Mouse (Mus musculus) kidney, embryonic 16.5 days (tissue): ENCODE measurements around the gene Emc8. TPM values are rescaled to one million over a fixed set of nuclear protein-coding genes. Genes with fewer than 3 reads are reported as not detected.

Experiments
- ATAC-seq: fragments of 200-750 bp; cut with Nextera tagmentation; 2 replicates; pipeline ENCODE4 v1.8.0; 2017; ENCODE audit warnings: moderate TSS enrichment; ENCODE audit not compliant: low FRiP score, low TSS enrichment
- H3K27ac ChIP-seq: fragments of 300-500 bp; sonication (generic); 2 replicates; pipeline ENCODE4 v1.5.1; 2014; ENCODE audit warnings: low read length
- H3K27me3 ChIP-seq: fragments of 300-500 bp; sonication (generic); 2 replicates; pipeline ENCODE4 v1.6.1; 2014; ENCODE audit warnings: low read length, control low read depth, mixed read lengths; ENCODE audit not compliant: insufficient read depth
- H3K36me3 ChIP-seq: fragments of 300-500 bp; sonication (generic); 2 replicates; pipeline ENCODE4 v1.6.1; 2014; ENCODE audit warnings: low read length, control low read depth, mixed read lengths; ENCODE audit not compliant: insufficient read depth
- H3K4me1 ChIP-seq: fragments of 300-500 bp; sonication (generic); 2 replicates; pipeline ENCODE4 v1.6.1; 2014; ENCODE audit warnings: low read length, control low read depth, mixed read lengths; ENCODE audit not compliant: insufficient read depth
- H3K4me2 ChIP-seq: fragments of 300-500 bp; sonication (generic); replicated peaks from 2 replicates; pipeline ENCODE4 v1.6.1; 2014; ENCODE audit warnings: low read depth, low read length
- H3K4me3 ChIP-seq: fragments of 300-500 bp; sonication (generic); 2 replicates; pipeline ENCODE4 v1.5.1; 2014; ENCODE audit warnings: mild to moderate bottlenecking, low read length
- H3K9ac ChIP-seq: fragments of 300-500 bp; sonication (generic); replicated peaks from 2 replicates; pipeline ENCODE4 v1.6.1; 2014; ENCODE audit warnings: low read length
- H3K9me3 ChIP-seq: fragments of 300-500 bp; sonication (generic); 2 replicates; pipeline ENCODE4 v1.6.1; 2016; ENCODE audit warnings: low read length, control low read depth
- WGBS: fragments of 180-500 bp; shearing (Covaris S2); extraction: QIAGEN DNeasy Blood & Tissue Kit; methylation state at CpG from one replicate; pipeline ENCODE4 v1.1.7; 2014; 5-methylcytosine and 5-hydroxymethylcytosine counted together
- polyA plus RNA-seq: library from polyadenylated mRNA; unstranded; fragments of >200 nt; fragmentation: Nextera tagmentation; extraction: Ambion mirVana; gene quantifications from 2 replicates; pipeline ENCODE4 v1.2.1, GENCODE M21; 2015

The Emc8 gene
- polyA plus RNA-seq, 1 experiment from 2014 or later = 262 TPM

GRCm38 (mm10) chr8:120678447-120678846 lies 10.1 kb upstream of the Emc8 start:
- peak; percentile 56 for ATAC-seq
- no peaks in the 10 kb centered on the region for H3K9me3 ChIP-seq
- 11% methylated on average over 10 of the region's 10 CpGs for WGBS
- no peaks in the 10 kb centered on the region for H3K4me1 ChIP-seq
- no peaks in the 10 kb centered on the region for H3K27me3 ChIP-seq
- peaks cover 9% of the 10 kb centered on the region for H3K36me3 ChIP-seq
- H3K4me3 ChIP-seq = no peak overlapping the region
- H3K4me2 ChIP-seq = no peak overlapping the region
- H3K27ac ChIP-seq = no peak overlapping the region
- H3K9ac ChIP-seq = no peak overlapping the region

DNA sequence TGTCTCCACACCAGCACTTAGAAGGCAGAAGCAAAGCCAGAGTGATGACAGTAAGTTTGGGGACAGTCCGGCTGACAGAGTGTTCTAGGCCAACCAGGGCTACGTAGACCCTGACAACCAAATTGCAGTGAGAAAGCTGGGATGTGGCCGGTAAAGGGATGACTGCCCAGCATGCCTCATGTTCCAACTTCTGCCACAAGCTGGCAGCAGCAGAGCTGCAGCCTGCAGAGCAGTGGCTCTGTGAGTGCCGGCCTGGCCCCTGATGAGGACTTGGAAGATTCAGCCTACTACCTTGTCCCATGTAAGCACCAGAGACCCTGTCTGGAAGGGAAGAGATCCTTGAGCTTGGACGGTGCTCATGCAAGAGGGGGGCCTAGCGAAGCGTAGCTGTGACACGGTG lies 7.3 kb upstream of the Emc8 start:
- 63% methylated on average over 8 of the region's 8 CpGs for WGBS
- Histone ChIP-seq H3K9ac (no peak overlapping the region), H3K27me3 (no peaks in the 10 kb centered on the region), H3K27ac (no peak overlapping the region), H3K9me3 (no peaks in the 10 kb centered on the region), H3K4me3 (no peak overlapping the region), H3K4me1 (no peaks in the 10 kb centered on the region), H3K36me3 (peaks cover 35% of the 10 kb centered on the region), H3K4me2 (no peak overlapping the region)
- no peak for ATAC-seq

- no peak overlapping the region for H3K4me3 ChIP-seq
- no peak overlapping the region for H3K27ac ChIP-seq
- no peaks in the 10 kb centered on the region for H3K9me3 ChIP-seq
- ATAC-seq = no peak
- 91% methylated on average over 7 of the region's 7 CpGs for WGBS
- H3K27me3 ChIP-seq = no peaks in the 10 kb centered on the region
- H3K36me3 ChIP-seq = peaks cover 44% of the 10 kb centered on the region
- no peak overlapping the region for H3K9ac ChIP-seq
- no peak overlapping the region for H3K4me2 ChIP-seq
- peaks cover 12% of the 10 kb centered on the region for H3K4me1 ChIP-seq
Measured at GRCm38 (mm10) chr8:120673298-120673697, 4.9 kb upstream of the Emc8 start.

- H3K9ac ChIP-seq = no peak overlapping the region
- H3K27ac ChIP-seq = no peak overlapping the region
- no peak overlapping the region for H3K4me2 ChIP-seq
- 91% methylated on average over 16 of the region's 16 CpGs for WGBS
- H3K4me3 ChIP-seq = no peak overlapping the region
- no peaks in the 10 kb centered on the region for H3K27me3 ChIP-seq
- no peak for ATAC-seq
- H3K4me1 ChIP-seq = peaks cover 12% of the 10 kb centered on the region
- H3K9me3 ChIP-seq = no peaks in the 10 kb centered on the region
- H3K36me3 ChIP-seq = peaks cover 44% of the 10 kb centered on the region
Measured at GRCm38 (mm10) chr8:120672626-120673229, 4.4 kb upstream of the Emc8 start.

DNA sequence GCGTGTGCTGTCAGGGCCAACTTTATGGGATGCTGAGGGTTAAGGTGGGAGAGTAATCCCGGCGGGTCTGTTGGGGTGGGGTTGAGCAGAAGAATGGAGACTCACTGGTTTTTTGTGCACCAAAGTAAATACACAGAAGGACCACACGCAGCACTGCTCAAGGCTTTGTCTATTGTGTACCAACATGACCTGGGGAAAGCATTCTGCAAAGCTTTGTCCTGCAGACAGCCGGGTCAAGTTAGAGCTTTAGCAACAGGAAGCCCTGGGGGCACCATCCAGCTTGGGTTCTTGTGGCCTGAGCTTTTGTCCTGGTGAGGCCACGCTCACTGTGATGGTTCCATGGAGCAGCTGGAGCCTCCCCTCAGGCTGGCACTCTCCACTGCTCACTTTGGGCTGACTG lies 3.4 kb upstream of the Emc8 start:
- Histone ChIP-seq H3K27me3 (no peaks in the 10 kb centered on the region), H3K4me3 (no peak overlapping the region), H3K36me3 (peaks cover 44% of the 10 kb centered on the region), H3K9ac (no peak overlapping the region), H3K4me1 (peaks cover 17% of the 10 kb centered on the region), H3K4me2 (no peak overlapping the region), H3K27ac (no peak overlapping the region), H3K9me3 (no peaks in the 10 kb centered on the region)
- no peak for ATAC-seq
- WGBS = 78% methylated on average over 6 of the region's 6 CpGs

DNA sequence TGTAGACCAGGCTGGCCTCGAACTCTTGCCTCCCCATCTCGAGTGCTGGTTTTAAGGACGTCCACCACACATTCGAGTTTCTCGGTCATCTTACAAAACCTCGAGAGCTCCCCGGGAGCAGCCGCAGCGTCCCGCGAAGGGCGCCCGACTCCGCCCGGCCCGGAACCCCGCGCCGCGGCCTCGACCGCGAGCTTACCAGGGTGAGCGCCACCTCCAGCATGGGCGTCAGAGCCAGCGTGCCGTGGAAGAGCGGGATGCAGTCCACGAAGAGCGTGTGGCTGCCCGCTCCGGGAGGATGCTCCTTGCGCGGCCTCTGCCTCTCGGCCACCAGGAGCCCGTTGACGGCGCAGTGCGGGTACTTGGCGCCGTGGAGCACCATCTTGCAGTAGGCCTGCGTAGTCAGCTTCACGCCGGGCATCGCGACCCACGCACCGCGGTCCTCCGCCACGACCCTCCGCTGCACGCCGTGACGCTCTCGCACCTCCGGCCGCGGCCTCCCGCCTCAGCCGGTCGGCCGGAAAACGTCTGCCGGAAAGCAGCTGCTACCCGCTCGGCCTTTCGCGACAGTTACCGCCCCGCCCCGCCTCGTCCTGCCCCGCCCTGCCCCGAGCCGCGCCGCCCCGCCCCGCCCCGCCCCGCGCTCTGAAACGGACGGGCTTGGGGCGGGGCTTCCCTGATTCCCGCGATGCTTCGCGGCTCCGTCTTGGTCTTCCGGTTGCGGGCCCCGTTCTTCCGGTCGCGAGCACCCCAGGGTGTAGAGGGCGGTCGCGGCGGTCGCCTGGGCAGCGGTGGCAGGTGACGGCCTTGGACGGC lies 606 bp downstream of the Emc8 start, which contains the start of the genes Gm27021 and Cox4i1:
Gm27021 (minus strand) TSS at position 519 of the 813 bp plus-strand sequence.
Cox4i1 (plus strand) TSS at position 662 of the 813 bp plus-strand sequence.
- Histone ChIP-seq H3K4me1 (peaks cover 35% of the 10 kb centered on the region), H3K9ac (peak within 1 kb of the TSS; percentile 95), H3K27ac (peak within 1 kb of the TSS; percentile 90), H3K4me3 (peak within 1 kb of the TSS; percentile 95), H3K9me3 (no peaks in the 10 kb centered on the region), H3K27me3 (no peaks in the 10 kb centered on the region), H3K4me2 (peak within 1 kb of the TSS; percentile 77), H3K36me3 (peaks cover 28% of the 10 kb centered on the region)
- peak; percentile 92 for ATAC-seq
- under 1% methylated on average over 97 of the region's 105 CpGs for WGBS

GRCm38 (mm10) chr8:120666807-120667470 lies 1.4 kb downstream of the Emc8 start:
- peaks cover 21% of the 10 kb centered on the region for H3K36me3 ChIP-seq
- H3K9ac ChIP-seq = peak overlapping the region; percentile 95
- H3K9me3 ChIP-seq = no peaks in the 10 kb centered on the region
- H3K4me3 ChIP-seq = peak overlapping the region; percentile 95
- H3K4me1 ChIP-seq = peaks cover 35% of the 10 kb centered on the region
- no peak for ATAC-seq
- H3K27ac ChIP-seq = peak overlapping the region; percentile 90
- no peaks in the 10 kb centered on the region for H3K27me3 ChIP-seq
- 3% methylated on average over 17 of the region's 17 CpGs for WGBS
- peak overlapping the region; percentile 77 for H3K4me2 ChIP-seq

DNA sequence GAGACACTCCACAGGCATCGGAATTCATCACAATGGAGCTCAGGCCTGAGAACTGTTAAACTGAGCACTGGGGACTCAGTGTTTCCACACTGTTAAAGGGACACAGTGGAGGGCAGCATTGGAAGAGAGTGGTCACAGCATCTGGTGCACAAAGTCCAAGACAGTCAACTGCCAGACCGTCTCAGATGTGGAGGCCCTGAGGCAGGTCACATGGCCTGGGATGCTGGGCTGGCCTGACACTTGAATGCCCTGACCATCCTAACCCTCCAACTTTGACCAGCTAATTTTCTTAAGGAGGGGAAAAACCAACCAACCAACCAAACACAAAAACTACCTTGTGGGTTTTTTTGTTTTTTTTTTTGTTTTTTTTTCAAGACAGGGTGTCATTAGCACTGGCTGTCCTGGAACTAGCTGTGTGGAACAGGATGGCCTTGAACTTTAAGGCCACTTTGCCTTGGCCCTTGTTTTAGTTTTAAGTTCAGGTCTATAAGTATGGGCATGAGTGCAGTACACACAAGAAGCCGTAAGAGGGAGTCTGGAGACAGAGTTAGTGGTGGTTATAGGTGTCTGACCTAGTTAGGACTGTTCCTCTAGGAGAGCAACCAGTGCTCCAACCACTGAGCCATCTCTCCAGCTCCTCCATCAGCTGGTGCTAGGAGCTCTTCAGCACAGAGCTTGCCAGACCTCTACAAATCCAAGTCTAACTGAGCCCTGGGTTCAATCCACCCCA lies 2.5 kb downstream of the Emc8 start:
- WGBS = 71% methylated on average over 3 of the region's 3 CpGs
- Histone ChIP-seq H3K27ac (no peak overlapping the region), H3K27me3 (no peaks in the 10 kb centered on the region), H3K4me2 (peak overlapping the region; percentile 77; the same call in 1 of the 2 replicates), H3K9me3 (no peaks in the 10 kb centered on the region), H3K36me3 (peaks cover 11% of the 10 kb centered on the region), H3K4me3 (peak overlapping the region; percentile 95; the same call in 1 of the 2 replicates), H3K4me1 (peaks cover 35% of the 10 kb centered on the region), H3K9ac (peak overlapping the region; percentile 95; the same call in 1 of the 2 replicates)
- no peak for ATAC-seq

DNA sequence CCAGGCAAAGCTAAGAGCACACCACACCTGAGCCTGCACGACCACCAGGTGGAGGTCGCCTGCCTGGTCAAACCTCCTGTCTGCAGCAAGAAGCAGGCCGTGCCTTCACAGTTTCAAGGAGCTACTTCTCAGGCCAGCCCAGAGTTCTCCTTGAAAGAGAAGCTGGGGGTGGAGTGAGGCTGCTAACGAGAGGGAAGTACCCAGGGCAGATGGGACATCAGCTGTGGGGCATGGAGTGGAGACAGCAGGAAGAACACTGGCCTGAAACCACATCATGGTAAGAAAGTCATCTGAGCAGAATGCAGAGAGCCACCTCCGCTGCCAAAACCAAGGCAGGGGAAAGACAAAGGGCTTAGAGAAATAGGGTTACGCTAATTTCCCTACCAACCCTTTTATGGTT lies 3.8 kb downstream of the Emc8 start:
- no peak overlapping the region for H3K4me3 ChIP-seq
- H3K36me3 ChIP-seq = no peaks in the 10 kb centered on the region
- no peak overlapping the region for H3K9ac ChIP-seq
- no peak overlapping the region for H3K27ac ChIP-seq
- ATAC-seq = no peak
- no peaks in the 10 kb centered on the region for H3K9me3 ChIP-seq
- peaks cover 30% of the 10 kb centered on the region for H3K4me1 ChIP-seq
- H3K27me3 ChIP-seq = no peaks in the 10 kb centered on the region
- WGBS = 81% methylated on average over 6 of the region's 6 CpGs
- H3K4me2 ChIP-seq = no peak overlapping the region
